Mouse (Mus musculus) thymus, postnatal 10 days (tissue): ENCODE measurements at regions not wholly inside any gene's neighbourhood (a gene's known extent, or its start where the extent isn't known, plus 50 kb on each side); places are given as distances from the start of the nearest gene placed in this dataset.

Experiments
- DNase-seq, 2 experiments: peaks; one replicate each; pipeline ENCODE4 v3.0.0; 2021; ENCODE audit warnings: low spot score in 2 of 2

GRCm38 (mm10) chr4:89505368-89505819 lies 173.8 kb upstream of the Dmrta1 start:
- no peak for DNase-seq

- DNase-seq, result no peak
Observed at GRCm38 (mm10) chr4:89500232-89500631, 179.0 kb upstream of the Dmrta1 start.

GRCm38 (mm10) chr4:89490947-89491346 lies 180.1 kb upstream of the Cdkn2b start:
- DNase-seq, result no peak

- DNase-seq, result no peak
Observed at GRCm38 (mm10) chr4:89487416-89488165, 176.8 kb upstream of the Cdkn2b start.

GRCm38 (mm10) chr4:89486963-89487362 lies 176.1 kb upstream of the Cdkn2b start:
- no peak for DNase-seq

- DNase-seq, result no peak
Observed at GRCm38 (mm10) chr4:89485981-89486531, 175.2 kb upstream of the Cdkn2b start.

- no peak for DNase-seq
Observed at GRCm38 (mm10) chr4:89478646-89479237, 167.9 kb upstream of the Cdkn2b start.

GRCm38 (mm10) chr4:89475848-89476247 lies 165.0 kb upstream of the Cdkn2b start:
- DNase-seq, result no peak

- no peak for DNase-seq
Observed at GRCm38 (mm10) chr4:89474836-89475541, 164.2 kb upstream of the Cdkn2b start.

- DNase-seq, result no peak
Observed at GRCm38 (mm10) chr4:89471426-89471825, 160.6 kb upstream of the Cdkn2b start.

GRCm38 (mm10) chr4:89470756-89471155 lies 159.9 kb upstream of the Cdkn2b start:
- DNase-seq, result no peak

GRCm38 (mm10) chr4:89469883-89470282 lies 159.0 kb upstream of the Cdkn2b start:
- DNase-seq, result no peak

GRCm38 (mm10) chr4:89469406-89469805 lies 158.6 kb upstream of the Cdkn2b start:
- DNase-seq, result no peak

GRCm38 (mm10) chr4:89466766-89467165 lies 155.9 kb upstream of the Cdkn2b start:
- no peak for DNase-seq

- no peak for DNase-seq
Observed at GRCm38 (mm10) chr4:89463121-89463520, 152.3 kb upstream of the Cdkn2b start.

- DNase-seq, result no peak
Observed at GRCm38 (mm10) chr4:89460170-89460762, 149.4 kb upstream of the Cdkn2b start.

GRCm38 (mm10) chr4:89459346-89459666 lies 148.5 kb upstream of the Cdkn2b start:
- no peak for DNase-seq

- no peak for DNase-seq
Observed at GRCm38 (mm10) chr4:89458628-89459345, 147.9 kb upstream of the Cdkn2b start.

- no peak for DNase-seq
Observed at GRCm38 (mm10) chr4:89457861-89458260, 147.0 kb upstream of the Cdkn2b start.

GRCm38 (mm10) chr4:89454926-89455325 lies 144.1 kb upstream of the Cdkn2b start:
- no peak for DNase-seq

GRCm38 (mm10) chr4:89453051-89453450 lies 142.2 kb upstream of the Cdkn2b start:
- DNase-seq, result no peak

GRCm38 (mm10) chr4:89451741-89452140 lies 140.9 kb upstream of the Cdkn2b start:
- no peak for DNase-seq
